Mouse (Mus musculus) kidney, postnatal 25 days (tissue): ENCODE measurements around the gene Tsen34.
"Not testable (repeated sequence)": the region's sequence is repeated elsewhere in the genome, so short reads cannot be mapped to it uniquely, and the experiment has no call there.

Experiments
- DNase-seq, 2 experiments: peaks; one replicate each; pipeline ENCODE4 v3.0.0; 2021; ENCODE audit warnings: mixed read lengths in 2 of 2

The Tsen34 gene

GRCm38 (mm10) chr7:3732675-3733074, 40.0 kb downstream of the Tsen34 start:
- DNase-seq = not testable (repeated sequence)
